Mouse (Mus musculus) cortical plate, adult 2 months (tissue): Measurements from ENCODE around the gene Phactr1.

Source experiments
- CTCF ChIP-seq: fragments of 200-500 bp; IDR thresholded peaks from 2 replicates; pipeline ENCODE4 v1.5.1; 2011; ENCODE audit warnings: mild to moderate bottlenecking, control low read depth, low read length; ENCODE audit not compliant: insufficient read depth; ENCODE audit errors: extremely low read depth
- POLR2A ChIP-seq: fragments of 200-500 bp; IDR thresholded peaks from 2 replicates; pipeline ENCODE4 v1.6.1; 2011; ENCODE audit warnings: mild to moderate bottlenecking, low read length, control low read depth; ENCODE audit not compliant: insufficient read depth; ENCODE audit errors: extremely low read depth

- no peak for TF ChIP-seq POLR2A
- TF ChIP-seq CTCF, result no peak
Measured at GRCm38 (mm10) chr13:42958867-42959266, 278.4 kb downstream of the Phactr1 start.
